Comparison of ENCODE assay signal across 30 mouse cellular contexts in the genomic region with DNA sequence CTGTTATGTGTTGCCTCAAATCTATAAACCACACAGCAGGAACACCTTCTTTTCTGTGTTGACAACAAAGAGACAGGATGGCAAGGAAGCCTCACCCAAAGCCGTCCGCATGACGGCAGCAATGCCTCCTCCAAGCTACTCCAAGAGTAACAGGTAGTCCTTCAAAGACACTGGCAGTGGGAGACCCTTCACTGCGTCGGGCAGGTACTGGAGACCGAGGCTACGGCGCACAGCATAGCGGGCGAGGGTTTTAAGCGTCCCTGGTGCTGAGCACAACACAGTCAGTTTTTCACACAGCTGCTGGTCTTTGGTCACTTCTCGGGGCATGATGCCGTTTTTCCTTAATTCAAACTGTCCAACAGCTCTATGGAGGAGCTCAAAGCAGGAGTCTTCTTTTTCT. TPM values are rescaled to one million over a fixed set of nuclear protein-coding genes. Genes with fewer than 3 reads are reported as not detected.
"Had no signal": no experiment of that assay in that cellular context is flagged by ENCODE, and none has a peak within 500 bp of the region (broad histone marks: within the 10 kb centered on the region; RNA-seq: fewer than 3 reads in every experiment).

No protein-coding gene starts in this region.

- H3K9me3 ChIP-seq: limb, embryonic 10.5 days; limb, embryonic 13.5 days; liver, embryonic 12.5 days; liver, embryonic 15.5 days; neural tube, embryonic 13.5 days had no signal

- ATAC-seq: liver, embryonic 12.5 days had no signal

- H3K4me3 ChIP-seq: limb, embryonic 10.5 days; limb, embryonic 13.5 days; liver, embryonic 12.5 days; liver, embryonic 15.5 days; neural tube, embryonic 13.5 days had no signal

- H3K27ac ChIP-seq: limb, embryonic 10.5 days; limb, embryonic 13.5 days; liver, embryonic 12.5 days; liver, embryonic 15.5 days; neural tube, embryonic 13.5 days had no signal

- H3K27me3 ChIP-seq: limb, embryonic 13.5 days; liver, embryonic 12.5 days; liver, embryonic 15.5 days; neural tube, embryonic 13.5 days had no signal

- H3K4me1 ChIP-seq: limb, embryonic 10.5 days; limb, embryonic 13.5 days; liver, embryonic 12.5 days; liver, embryonic 15.5 days; neural tube, embryonic 13.5 days had no signal

- H3K9ac ChIP-seq: limb, embryonic 13.5 days; liver, embryonic 12.5 days; liver, embryonic 15.5 days; neural tube, embryonic 13.5 days had no signal

- DNase-seq: kidney, adult 18-20 months; kidney, adult 9 months; kidney, postnatal 14 days; kidney, postnatal 4 days; layer of hippocampus, adult 9-11 months; liver; lung, adult 2 months; lung, postnatal 14 days; lung, postnatal 4 days; midbrain, embryonic 14.5 days; thymus, adult 18-20 months; thymus, postnatal 36 days had no signal

- H3K4me2 ChIP-seq: limb, embryonic 13.5 days; liver, embryonic 12.5 days; liver, embryonic 15.5 days; midbrain, embryonic 11.5 days; neural tube, embryonic 13.5 days had no signal

RNA-seq across cellular contexts. Expression of a gene that starts 31.3 kb away (rescaled TPM):
- total RNA-seq: megakaryocyte progenitor cell, adult 5-6 weeks; megakaryocyte-erythroid progenitor cell, adult 5-6 weeks; neutrophil, adult 5-6 weeks had no signal
- polyA plus RNA-seq: liver, embryonic 12.5 days had no signal

RNA-seq across cellular contexts. Expression of a gene that starts 59.7 kb away (rescaled TPM):
- total RNA-seq: layer of hippocampus, postnatal 25 days; left cerebral cortex, postnatal 14 days; megakaryocyte progenitor cell, adult 5-6 weeks; megakaryocyte-erythroid progenitor cell, adult 5-6 weeks; neutrophil, adult 5-6 weeks had no signal
- polyA plus RNA-seq: kidney, embryonic 16.5 days; limb, embryonic 10.5 days; limb, embryonic 13.5 days; liver, embryonic 12.5 days; liver, embryonic 15.5 days; lung, adult 2 months; lung, embryonic 16.5 days; midbrain, embryonic 11.5 days; midbrain, embryonic 14.5 days; neural tube, embryonic 13.5 days; small intestine, adult 2 months; spleen, adult 2 months; stomach, embryonic 16.5 days; testis, adult 2 months; urinary bladder, adult 2 months had no signal
